Mouse (Mus musculus) forebrain, embryonic 10.5 days (tissue): ENCODE data around the gene Tusc2. TPM values are rescaled to one million over a fixed set of nuclear protein-coding genes. Genes with fewer than 3 reads are reported as not detected.

Experiments
- DNase-seq: peaks from one replicate; pipeline ENCODE4 v3.0.0-alpha.2; 2017; ENCODE audit warnings: low spot score; ENCODE audit errors: extremely low spot score
- H3K27ac ChIP-seq: fragments of 300-500 bp; sonication (generic); 2 replicates; pipeline ENCODE4 v1.5.1; 2016; ENCODE audit warnings: mild to moderate bottlenecking
- H3K27me3 ChIP-seq: fragments of 300-500 bp; sonication (generic); 2 replicates; pipeline ENCODE4 v1.6.1; 2016; ENCODE audit warnings: mild to moderate bottlenecking; ENCODE audit not compliant: poor library complexity, severe bottlenecking
- H3K36me3 ChIP-seq: fragments of 300-500 bp; sonication (generic); replicated peaks from 2 replicates; pipeline ENCODE4 v1.6.1; 2016; ENCODE audit warnings: mild to moderate bottlenecking, moderate library complexity
- H3K4me1 ChIP-seq: fragments of 300-500 bp; sonication (generic); 2 replicates; pipeline ENCODE4 v1.6.1; 2016
- H3K4me3 ChIP-seq: fragments of 300-500 bp; sonication (generic); 2 replicates; pipeline ENCODE4 v1.5.1; 2016; ENCODE audit warnings: mild to moderate bottlenecking, moderate library complexity
- H3K9me3 ChIP-seq: fragments of 300-500 bp; sonication (generic); 2 replicates; pipeline ENCODE4 v1.6.1; 2016; ENCODE audit warnings: mild to moderate bottlenecking, moderate library complexity
- WGBS: fragments of 180-500 bp; shearing (Covaris S2); methylation state at CpG from one replicate; pipeline ENCODE4 v1.1.7; 2016; 5-methylcytosine and 5-hydroxymethylcytosine counted together
- polyA plus RNA-seq: library from polyadenylated mRNA; unstranded; fragments of >200 nt; fragmentation: Nextera tagmentation; extraction: Ambion mirVana; gene quantifications from 2 replicates; pipeline ENCODE4 v1.2.1, GENCODE M21; 2016

The Tusc2 gene
- polyA plus RNA-seq, 1 experiment from 2014 or later: 73.3 TPM

DNA sequence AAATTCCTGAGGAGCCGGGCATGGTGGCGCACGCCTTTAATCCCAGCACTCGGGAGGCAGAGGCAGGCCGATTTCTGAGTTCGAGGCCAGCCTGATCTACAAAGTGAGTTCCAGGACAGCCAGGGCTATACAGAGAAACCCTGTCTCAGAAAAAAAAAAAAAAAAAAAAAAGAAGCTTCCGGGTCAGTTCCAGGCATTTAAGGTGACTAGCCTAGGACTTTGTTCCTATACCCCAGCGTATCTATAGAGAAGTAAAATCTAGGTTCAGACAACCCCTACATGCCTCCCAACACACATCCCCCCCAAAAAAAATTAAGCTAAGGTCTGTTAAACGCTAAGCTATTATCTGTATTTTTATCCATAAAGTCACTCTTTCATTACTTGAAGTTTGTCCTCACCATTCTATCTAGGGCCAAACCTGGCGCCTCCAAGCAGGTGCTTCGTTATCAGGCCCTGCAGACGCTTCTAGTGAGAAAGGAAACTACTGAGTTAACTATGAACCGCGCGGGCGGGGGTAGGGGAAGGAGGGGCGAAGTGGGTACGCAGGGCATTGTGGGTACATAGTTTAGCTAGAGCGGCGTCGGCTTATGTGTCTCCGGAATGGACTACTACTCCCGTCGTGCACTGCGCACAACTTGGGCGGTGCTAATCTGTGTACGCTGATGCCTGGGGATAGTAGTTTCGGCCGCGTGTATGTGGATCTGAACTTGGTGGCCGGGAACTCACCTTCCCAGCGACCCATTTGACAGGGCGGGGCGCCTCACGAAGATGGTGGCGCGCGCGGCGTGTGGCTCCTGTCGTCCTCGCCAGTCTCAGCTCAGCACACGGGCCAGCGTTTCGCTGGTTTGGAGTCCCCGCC, 24.1 kb downstream of the Tusc2 start, which contains the start of gene Ifrd2:
Gene Ifrd2, plus strand, starts transcription at position 669 of the 859 bp plus-strand sequence.
- WGBS: 14% methylated on average over 46 of the region's 46 CpGs
- H3K36me3 ChIP-seq: peaks cover 45% of the 10 kb centered on the region
- H3K27ac ChIP-seq: peak within 1 kb of the TSS; percentile 90

DNA sequence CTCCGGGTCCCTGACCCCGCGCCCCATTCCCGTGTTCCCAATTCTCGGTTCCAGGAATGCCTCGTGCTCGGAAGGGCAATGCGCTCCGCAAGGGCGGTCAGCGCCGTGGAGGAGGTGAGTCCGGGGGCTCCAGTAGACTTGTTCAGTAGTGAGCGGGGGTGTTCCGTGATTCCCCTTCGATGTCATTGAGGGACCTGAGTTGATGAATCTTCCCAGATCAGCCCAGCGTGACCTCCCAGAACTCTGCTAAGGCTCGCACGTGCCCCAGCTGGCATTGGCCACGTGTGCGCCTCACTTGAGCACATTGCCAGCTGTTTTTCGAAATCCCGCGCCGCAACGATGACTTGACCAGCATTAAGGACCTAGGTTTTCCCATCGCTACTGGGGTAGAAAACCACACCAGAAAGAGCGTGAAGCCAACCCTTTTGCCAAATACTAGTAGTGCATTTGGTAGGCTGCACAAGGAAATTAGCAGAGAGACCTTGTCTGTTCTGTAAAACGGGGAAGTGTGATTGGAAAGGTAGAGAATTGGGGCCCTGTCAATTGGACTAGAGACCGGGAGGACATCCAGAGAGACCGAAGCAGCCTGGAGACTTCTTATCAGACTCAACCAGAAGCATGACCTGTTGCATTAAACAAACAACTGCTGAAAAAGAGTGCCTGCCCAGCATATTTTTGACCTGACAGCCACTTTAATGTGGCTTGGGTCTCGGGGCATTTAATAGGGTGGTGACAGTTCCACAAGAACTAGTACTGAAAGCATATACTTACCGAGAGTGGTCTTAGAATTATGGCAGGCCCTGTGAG, 25.0 kb downstream of the Tusc2 start:
- peaks cover 33% of the 10 kb centered on the region for H3K4me1 ChIP-seq
- no peaks in the 10 kb centered on the region for H3K9me3 ChIP-seq
- peak overlapping the region; percentile 90 for H3K27ac ChIP-seq
- 7% methylated on average over 33 of the region's 33 CpGs for WGBS
- H3K4me3 ChIP-seq: peak overlapping the region; percentile 82
- no peaks in the 10 kb centered on the region for H3K27me3 ChIP-seq
- H3K36me3 ChIP-seq: peaks cover 48% of the 10 kb centered on the region
- DNase-seq: no peak

More for the DNA sequence above, 24.1 kb downstream of the Tusc2 start, which contains the start of gene Ifrd2:
- H3K27me3 ChIP-seq: no peaks in the 10 kb centered on the region
- no peaks in the 10 kb centered on the region for H3K9me3 ChIP-seq
- DNase-seq: peak; percentile 95
- peaks cover 36% of the 10 kb centered on the region for H3K4me1 ChIP-seq
- peak within 1 kb of the TSS; percentile 82 for H3K4me3 ChIP-seq

DNA sequence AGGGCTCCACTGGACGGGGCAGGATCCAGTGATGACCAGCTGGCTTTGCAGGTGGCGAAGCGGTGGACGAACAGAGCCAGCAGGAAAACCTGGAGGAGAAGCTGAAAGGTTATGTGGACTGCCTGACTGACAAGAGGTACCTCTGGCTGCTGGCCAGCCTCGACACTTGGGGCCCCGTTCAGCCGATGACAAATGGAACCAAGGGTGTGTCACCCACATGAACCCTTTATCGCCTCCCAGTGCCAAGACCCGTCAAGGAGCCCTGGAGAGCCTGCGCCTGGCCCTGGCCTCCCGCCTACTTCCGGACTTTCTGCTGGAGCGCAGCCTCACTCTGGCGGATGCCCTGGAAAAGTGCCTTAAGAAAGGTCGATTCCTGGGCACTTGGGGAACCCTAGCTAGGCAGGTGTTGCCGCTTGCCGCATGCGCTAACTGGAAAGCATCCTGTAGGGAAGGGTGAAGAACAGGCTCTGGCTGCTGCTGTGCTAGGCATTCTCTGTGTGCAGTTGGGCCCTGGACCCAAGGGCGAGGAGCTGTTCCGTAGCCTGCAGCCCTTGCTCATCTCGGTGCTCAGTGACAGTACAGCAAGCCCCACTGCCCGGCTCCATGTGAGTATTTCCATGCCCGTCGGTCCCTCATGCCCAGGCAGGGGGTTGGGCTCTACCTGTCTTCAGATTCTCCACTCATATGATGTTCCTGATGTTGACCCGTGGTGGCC, 27.2 kb downstream of the Tusc2 start:
- Histone ChIP-seq H3K4me1 (peaks cover 46% of the 10 kb centered on the region), H3K36me3 (peaks cover 59% of the 10 kb centered on the region), H3K4me3 (0 out of 2 replicates have a peak overlapping the region, but pooled peaks have one; percentile 1), H3K27ac (no peak overlapping the region), H3K9me3 (no peaks in the 10 kb centered on the region), H3K27me3 (no peaks in the 10 kb centered on the region)
- 94% methylated on average over 25 of the region's 25 CpGs for WGBS
- no peak for DNase-seq

DNA sequence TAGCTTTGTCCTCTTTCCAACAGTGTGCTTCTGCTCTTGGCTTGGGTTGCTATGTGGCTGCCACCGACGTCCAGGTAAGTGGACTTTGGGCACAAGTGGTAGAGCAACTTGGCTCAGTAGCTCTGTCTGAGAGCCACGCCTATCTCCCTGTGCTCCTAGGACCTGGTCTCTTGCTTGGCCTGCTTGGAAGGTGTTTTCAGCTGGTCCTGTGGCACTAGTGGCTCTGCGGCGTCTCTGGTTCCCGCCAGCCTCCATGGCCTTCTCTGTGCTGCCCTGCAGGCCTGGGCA, 27.7 kb downstream of the Tusc2 start:
- peaks cover 46% of the 10 kb centered on the region for H3K4me1 ChIP-seq
- WGBS: 97% methylated on average over 6 of the region's 6 CpGs
- DNase-seq: no peak
- H3K9me3 ChIP-seq: no peaks in the 10 kb centered on the region
- H3K27me3 ChIP-seq: no peaks in the 10 kb centered on the region
- H3K4me3 ChIP-seq: no peak overlapping the region
- H3K36me3 ChIP-seq: peaks cover 59% of the 10 kb centered on the region
- no peak overlapping the region for H3K27ac ChIP-seq

DNA sequence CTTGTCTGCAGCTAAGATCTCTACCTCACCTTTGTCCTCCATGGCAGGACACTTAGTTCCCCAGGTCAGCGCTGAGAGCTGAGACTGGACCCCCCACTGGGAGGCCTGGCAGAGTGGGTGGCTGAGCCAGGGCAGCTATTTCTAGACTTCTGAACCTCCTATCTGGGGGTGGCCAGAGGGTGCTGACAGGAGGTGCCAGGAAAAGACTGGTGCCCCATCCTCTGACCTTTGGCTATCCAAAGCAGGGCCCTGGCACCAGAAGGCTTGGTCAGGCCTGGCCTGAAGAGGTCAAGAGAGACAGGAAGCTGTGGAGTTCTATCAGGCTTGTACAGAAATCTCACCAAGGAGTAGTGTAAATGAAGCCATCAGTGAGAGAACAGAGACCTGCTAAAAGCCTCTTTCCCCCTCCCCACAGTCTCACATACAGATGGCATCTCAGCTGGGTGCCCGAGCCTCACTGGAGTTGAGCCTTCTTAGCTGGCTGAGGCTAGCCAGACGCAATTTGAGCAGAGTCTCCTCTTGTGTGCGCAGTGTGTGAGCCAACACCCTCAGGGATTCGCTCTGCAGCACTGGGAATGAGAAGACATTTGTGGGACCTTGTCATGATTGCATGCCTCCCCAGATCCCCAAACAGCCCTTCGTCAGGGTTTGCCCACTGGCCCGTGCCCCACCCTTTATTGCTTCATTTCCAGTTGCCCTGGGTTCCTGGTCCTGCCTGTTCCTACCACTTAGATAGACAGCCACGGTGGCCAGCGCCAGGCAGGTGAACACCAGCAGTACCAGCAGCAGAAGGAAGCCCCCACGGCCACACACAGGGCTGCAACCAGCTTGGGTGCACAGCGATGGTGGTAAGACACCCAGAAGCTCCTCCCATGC, 30.3 kb downstream of the Tusc2 start:
- DNase-seq: no peak
- no peaks in the 10 kb centered on the region for H3K27me3 ChIP-seq
- H3K9me3 ChIP-seq: no peaks in the 10 kb centered on the region
- H3K36me3 ChIP-seq: peaks cover 59% of the 10 kb centered on the region
- WGBS: 81% methylated on average over 11 of the region's 11 CpGs
- H3K4me1 ChIP-seq: peaks cover 30% of the 10 kb centered on the region
- H3K27ac ChIP-seq: no peak overlapping the region
- no peak overlapping the region for H3K4me3 ChIP-seq

DNA sequence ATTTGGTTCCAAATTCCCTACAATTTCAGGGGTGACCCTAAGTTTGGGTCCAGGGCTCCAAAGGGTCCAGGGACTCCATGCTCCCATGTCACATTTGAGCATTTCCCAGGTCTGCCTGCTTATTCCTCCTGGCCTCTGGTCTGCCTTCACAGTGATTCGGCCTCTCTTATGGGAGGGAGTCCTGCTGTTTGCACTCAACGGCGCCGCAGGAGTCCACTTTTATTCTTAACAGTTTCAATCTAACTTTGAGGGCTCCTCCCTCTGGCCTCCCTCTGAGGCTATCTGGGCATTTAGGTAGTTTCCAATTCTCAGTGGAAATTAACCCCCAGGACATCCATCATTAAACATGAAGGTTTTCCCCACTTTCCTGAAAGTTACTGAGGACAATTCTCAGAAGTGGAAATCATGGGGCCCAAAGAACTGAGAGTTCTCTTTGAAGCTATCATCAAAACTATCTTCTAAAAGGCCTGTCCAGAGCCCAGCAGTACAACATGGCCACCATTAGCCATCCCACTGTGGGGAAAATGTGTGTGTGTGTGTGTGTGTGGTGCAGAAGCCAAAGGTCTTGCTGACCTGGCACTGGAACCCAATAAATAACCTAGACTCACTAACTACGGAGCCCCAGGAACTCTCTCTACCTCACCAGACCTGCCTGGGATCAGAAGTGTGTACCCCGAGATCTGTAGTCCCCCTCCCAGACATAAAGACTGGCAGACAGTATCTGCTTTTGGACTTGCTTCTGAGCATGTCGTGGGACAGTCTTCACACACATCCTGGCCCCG, 31.4 kb downstream of the Tusc2 start:
- DNase-seq: no peak
- peaks cover 55% of the 10 kb centered on the region for H3K36me3 ChIP-seq
- 76% methylated on average over 8 of the region's 8 CpGs for WGBS
- peaks cover 20% of the 10 kb centered on the region for H3K4me1 ChIP-seq
- no peak overlapping the region for H3K4me3 ChIP-seq
- peaks cover 10% of the 10 kb centered on the region; the same call in 1 of the 2 replicates for H3K27me3 ChIP-seq
- H3K9me3 ChIP-seq: no peaks in the 10 kb centered on the region
- no peak overlapping the region for H3K27ac ChIP-seq

DNA sequence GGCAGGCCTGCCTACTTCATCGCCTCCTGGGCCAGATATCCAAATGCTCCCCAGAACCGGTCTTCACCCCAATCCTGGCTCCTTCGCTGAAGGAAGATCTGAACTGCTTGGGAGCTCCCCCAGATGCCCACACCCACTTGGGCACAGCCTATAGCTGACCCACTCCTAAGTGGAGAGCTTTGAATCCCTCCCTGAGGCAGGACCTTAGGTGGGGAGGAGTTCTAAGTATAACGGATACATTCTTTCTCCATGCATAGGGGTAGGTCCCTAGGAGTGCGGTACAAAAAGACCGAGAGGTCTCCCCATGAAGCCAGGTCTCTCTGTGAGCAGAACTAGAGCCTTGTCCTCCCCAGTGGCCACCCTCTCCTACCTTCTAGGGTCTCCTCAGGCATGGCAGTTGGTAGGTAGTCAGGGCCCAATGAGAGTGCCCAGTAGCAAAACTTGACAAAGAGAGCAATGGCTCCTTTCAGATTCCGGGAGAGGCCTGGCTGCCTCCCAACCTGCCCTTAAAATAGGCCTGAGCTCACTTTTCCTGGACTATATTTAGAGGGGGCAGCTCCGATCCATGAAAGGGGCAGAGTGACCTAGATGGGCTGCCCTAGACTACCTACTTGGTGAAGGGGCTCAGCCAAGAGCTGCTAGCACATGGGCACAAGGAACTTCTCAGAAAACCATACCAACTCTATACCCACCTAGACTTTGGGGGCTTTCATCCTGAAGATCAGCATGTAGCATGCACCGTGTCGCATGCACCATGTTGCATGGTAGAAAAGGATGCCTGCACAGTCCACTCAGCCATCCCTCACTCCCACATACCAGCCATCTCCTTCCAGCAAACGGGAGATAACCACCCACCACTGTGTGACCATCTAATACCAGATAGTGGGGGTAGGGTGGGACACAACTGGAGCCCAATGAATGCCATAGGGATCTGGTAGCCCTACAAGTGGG, 33.8 kb downstream of the Tusc2 start:
- H3K27ac ChIP-seq: no peak overlapping the region
- H3K4me1 ChIP-seq: peaks cover 25% of the 10 kb centered on the region
- peaks cover 27% of the 10 kb centered on the region for H3K27me3 ChIP-seq
- no peak for DNase-seq
- peaks cover 31% of the 10 kb centered on the region for H3K36me3 ChIP-seq
- WGBS: 95% methylated on average over 11 of the region's 11 CpGs
- no peaks in the 10 kb centered on the region for H3K9me3 ChIP-seq
- no peak overlapping the region for H3K4me3 ChIP-seq

DNA sequence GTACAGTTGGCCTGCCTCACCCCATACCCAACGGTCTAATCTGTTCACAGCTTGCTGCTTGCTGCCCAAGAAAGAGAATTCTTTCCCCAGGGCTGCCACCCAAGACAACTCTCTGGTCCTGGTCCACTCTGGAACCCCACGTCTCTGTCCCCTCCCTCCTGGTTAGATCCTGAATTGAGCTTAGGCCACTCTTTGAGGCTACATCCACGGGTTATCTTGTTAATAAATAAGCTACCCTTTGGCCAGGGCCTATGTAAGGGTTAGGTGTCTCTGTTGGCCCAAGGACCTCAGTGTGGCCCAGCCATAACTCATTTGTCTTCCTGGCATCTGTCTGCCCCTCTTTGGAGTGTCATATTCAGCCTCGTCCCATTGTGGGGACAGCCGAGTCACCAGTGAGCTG, 35.3 kb downstream of the Tusc2 start:
- Histone ChIP-seq H3K36me3 (peaks cover 16% of the 10 kb centered on the region), H3K9me3 (no peaks in the 10 kb centered on the region), H3K27me3 (peaks cover 31% of the 10 kb centered on the region), H3K27ac (peak overlapping the region; percentile 2; the same call in 1 of the 2 replicates), H3K4me1 (peaks cover 35% of the 10 kb centered on the region), H3K4me3 (no peak overlapping the region)
- 83% methylated on average over 5 of the region's 5 CpGs for WGBS
- DNase-seq: no peak

DNA sequence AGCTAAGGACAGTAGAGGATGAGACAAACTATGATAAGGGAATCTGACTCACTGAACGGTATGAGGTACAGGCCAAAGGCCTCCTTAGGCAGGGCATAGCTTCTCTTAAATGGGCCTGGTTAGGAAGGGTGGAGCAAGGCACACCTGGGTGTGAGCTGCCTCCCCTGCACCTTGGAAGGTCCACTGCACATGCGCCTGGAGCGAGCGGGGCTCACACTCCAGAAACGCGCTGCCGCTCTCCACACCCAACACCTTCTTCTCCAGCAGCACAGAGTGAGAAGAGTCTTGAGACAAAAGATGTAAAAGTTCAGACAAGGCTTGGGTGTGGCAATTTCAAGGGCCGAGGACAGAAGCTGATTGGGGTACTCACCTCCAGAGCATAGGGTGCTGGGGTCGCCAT, 36.4 kb downstream of the Tusc2 start:
- Histone ChIP-seq H3K27ac (no peak overlapping the region), H3K4me3 (no peak overlapping the region), H3K4me1 (peaks cover 37% of the 10 kb centered on the region), H3K9me3 (no peaks in the 10 kb centered on the region), H3K36me3 (peaks cover 6% of the 10 kb centered on the region), H3K27me3 (peaks cover 41% of the 10 kb centered on the region)
- 92% methylated on average over 9 of the region's 9 CpGs for WGBS
- DNase-seq: no peak

DNA sequence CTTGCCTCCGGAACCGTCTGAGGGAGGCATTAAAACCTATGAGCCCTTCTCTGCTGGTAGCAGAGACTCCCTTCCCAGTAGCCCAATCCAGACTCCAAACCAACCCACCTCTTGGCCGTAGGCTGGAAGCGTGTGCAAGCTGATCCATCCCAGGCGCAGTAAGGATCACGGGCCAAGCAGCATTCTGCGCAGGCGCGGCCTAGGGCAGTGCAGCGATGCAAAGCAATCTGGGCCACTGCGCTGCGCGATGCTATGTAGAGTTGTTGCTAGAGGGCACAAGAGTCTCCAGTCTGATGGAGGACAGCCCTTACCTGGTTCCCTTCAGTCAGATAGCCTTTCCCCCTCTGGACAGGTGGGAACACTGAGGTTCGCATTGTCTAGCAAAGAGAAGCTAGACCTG, 36.8 kb downstream of the Tusc2 start:
- H3K36me3 ChIP-seq: peaks cover 2% of the 10 kb centered on the region
- peaks cover 41% of the 10 kb centered on the region for H3K4me1 ChIP-seq
- no peak for DNase-seq
- H3K9me3 ChIP-seq: no peaks in the 10 kb centered on the region
- no peak overlapping the region for H3K27ac ChIP-seq
- no peak overlapping the region for H3K4me3 ChIP-seq
- WGBS: 75% methylated on average over 14 of the region's 14 CpGs
- H3K27me3 ChIP-seq: peaks cover 45% of the 10 kb centered on the region
